Mouse (Mus musculus) cerebellum, postnatal 14 days (tissue): ENCODE data around the gene Hoxc6.

Experiments
- DNase-seq, 2 experiments: peaks; one replicate each; pipeline ENCODE4 v3.0.0; 2021; ENCODE audit warnings: mixed read lengths in 2 of 2

The Hoxc6 gene

DNA sequence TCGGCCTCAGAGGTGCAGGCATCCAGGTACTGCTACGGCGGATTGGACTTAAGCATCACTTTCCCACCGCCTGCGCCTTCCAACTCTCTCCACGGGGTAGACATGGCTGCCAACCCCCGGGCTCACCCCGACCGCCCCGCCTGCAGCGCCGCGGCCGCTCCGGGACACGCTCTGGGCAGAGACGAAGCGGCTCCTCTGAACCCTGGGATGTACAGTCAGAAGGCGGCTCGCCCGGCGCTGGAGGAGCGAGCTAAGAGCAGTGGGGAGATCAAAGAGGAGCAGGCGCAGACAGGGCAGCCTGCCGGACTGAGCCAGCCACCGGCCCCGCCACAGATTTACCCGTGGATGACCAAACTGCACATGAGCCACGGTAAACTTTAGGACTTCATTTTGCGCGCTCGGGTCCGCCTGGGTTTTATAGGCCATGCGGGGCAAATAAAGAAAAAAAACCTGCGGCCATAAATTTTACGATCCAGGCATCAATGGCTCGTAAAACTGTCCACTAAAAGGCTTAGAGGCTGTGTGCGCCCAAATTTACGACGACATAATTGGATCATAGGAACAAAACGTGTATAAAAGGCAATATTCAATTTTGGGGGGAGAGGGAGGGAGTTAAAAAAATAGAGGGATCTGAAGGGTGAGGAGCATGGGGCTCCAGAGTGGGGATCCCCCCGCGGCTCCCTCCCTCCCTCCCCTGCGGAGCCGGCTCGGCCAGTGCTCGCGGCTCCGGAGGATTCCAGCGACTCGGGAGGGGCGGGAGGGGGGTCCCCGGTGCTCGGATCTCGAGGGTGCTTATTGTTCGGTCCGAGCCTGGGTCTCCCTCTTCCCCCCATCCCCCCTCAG is 16.3 kb downstream of the Hoxc6 start:
- peak in 1 of 2 experiments; percentile 30 for DNase-seq

- DNase-seq, result no peak
Observed at GRCm38 (mm10) chr15:103015009-103015399, 16.9 kb downstream of the Hoxc6 start.

GRCm38 (mm10) chr15:103015406-103016166 is 17.5 kb downstream of the Hoxc6 start:
- DNase-seq, result no peak

DNA sequence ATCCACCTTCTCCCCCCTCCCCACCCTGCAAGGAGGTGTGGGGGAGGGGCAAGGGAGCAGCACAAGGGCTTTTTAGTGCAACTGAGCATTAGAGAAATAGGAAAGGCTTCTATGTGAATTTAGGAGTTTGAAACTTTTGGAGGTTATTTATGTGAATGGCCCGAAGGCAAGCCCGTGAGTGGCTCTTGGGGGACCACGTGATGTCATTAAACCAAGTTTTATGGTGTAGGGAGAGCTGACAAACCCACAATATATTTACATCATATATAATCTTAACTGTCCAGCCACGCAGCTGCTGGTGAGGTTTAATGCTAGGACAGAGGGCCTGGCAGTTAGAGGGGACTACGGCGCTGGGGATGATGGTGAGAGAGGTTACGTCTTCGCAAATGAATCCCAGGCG is 20.6 kb downstream of the Hoxc6 start, which contains the start of gene Hoxc4:
TSS of gene Hoxc4 (plus strand) at position 299 of the 400 bp plus-strand sequence.
- no peak for DNase-seq

- DNase-seq, result no peak
Observed at GRCm38 (mm10) chr15:103020899-103021418, 22.9 kb downstream of the Hoxc6 start.

GRCm38 (mm10) chr15:103021544-103021943 is 23.5 kb downstream of the Hoxc6 start:
- no peak for DNase-seq

- no peak for DNase-seq
Observed at GRCm38 (mm10) chr15:103024131-103024530, 26.1 kb downstream of the Hoxc6 start.

- DNase-seq, result no peak
Observed at GRCm38 (mm10) chr15:103027266-103028235, 29.5 kb downstream of the Hoxc6 start.

DNA sequence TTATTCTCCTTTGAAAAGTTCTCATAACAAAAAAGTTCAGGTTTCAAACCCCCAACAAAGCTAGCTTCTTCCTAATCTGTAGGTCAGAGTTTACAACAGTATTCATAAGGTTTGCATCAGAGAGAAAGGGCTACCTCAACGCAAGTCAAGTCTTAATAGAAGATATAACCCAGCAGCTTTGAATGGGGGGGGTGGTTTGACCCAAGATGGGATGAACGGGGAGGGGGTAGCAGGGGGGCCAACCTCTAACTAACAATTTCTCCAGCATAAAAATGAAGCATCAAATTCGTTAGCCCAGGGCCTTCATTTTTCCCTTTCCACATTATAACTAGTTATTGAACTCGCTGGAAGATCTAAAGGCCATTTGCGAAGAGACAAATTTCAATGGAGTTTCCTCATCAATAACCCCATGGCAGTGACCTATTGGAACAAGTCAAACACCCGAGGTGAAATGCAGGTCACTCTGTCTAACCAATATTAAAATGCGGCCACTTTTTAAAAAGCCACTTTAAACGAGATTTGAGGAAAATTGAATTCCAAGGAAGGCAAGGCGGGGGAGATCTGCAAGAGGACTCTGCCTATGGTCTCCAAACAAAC is 31.0 kb downstream of the Hoxc6 start:
- DNase-seq, result no peak

DNA sequence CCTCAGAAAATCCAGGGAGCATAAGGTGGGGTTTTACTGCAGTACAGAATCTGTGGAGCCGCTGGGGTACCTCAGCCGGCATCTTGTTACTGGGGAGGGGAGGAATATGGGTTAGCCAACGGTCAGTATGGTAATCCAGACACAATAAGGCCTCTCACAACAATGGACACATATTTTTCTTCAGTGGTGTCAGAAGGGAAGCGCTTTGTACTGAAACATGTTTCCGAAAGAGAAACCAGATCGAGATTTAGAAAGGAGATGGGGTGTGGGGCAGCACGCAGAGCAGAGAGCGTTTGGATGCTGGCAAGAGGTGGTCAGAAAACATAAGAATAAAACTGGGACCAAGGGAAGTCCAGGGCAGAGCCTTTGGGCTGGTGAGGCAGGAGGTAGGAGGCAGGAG is 32.1 kb downstream of the Hoxc6 start:
- no peak for DNase-seq

GRCm38 (mm10) chr15:103032167-103032566 is 34.1 kb downstream of the Hoxc6 start:
- no peak for DNase-seq

DNA sequence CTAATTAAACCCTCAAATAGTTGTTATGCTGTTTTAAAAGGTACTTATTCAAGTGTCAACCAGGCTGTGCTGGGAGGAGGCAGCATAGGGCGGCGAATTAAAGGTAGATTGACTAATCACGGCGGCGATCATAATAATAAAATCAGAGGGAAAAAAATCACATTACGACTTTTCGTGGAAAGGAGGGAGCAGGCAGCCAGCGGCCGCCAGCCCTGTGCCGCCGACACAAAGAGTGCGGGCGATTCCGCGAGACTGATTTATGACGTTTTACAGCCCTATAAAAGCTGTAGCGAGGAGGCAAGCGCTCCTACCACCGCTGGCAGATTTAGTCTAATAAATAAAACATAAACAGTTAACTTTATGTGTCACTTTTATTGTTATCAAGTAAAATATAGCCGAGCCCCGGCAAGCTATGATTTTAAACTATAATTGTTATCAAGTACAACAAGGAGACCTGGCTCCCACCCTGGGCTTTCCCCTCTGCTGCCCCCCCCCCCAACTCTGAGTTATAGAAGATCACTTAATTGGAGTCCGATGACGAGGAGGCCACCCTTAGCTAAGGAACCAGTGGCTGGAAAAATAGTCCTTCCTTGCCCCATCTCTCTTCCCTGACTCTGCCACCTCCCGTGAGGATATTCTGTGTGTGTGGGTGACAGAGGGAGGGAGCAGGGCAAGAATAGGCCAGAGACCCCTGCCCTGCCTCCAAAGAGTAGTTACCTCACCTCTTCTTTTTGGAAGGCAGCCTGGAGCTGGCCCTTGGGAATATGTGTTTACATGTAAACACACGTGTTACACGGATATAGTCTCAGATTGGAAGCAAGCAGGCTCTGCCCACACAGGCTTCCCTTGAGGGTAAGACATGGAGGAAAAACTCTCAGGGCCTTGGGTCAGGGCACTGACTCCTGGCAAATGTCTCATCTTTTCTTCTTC is 34.9 kb downstream of the Hoxc6 start:
- no peak for DNase-seq

DNA sequence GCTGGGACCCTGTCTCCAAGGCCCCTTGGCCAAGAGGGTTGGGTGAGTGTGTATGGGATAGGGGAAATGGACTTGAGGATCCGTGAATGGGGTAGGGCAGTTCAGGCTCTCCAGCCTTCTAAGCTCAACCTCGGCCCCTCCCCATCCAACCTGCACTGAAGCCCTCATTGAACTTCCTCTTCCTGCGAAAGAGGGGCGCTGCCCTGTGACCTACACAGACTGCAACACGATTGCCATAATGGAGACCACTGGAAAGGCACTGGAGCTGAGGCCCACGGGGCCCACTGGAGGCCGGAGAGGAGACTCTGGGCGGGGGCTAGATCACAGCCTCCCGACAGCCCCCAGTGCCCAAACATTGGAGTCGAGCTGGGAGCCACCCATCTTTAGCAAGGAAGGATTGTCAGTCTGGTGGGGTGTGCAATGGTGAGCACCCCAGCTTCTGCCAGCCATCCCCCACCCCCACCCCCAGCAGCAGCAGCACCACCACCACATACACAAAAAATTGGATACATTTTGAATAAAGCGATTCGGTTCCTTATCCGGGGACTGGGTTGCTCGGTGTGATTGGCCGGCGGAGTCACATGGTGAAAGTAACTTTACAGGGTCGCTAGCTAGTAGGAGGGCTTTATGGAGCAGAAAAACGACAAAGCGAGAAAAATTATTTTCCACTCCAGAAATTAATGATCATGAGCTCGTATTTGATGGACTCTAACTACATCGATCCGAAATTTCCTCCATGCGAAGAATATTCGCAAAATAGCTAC is 36.2 kb downstream of the Hoxc6 start:
- DNase-seq, result no peak

DNA sequence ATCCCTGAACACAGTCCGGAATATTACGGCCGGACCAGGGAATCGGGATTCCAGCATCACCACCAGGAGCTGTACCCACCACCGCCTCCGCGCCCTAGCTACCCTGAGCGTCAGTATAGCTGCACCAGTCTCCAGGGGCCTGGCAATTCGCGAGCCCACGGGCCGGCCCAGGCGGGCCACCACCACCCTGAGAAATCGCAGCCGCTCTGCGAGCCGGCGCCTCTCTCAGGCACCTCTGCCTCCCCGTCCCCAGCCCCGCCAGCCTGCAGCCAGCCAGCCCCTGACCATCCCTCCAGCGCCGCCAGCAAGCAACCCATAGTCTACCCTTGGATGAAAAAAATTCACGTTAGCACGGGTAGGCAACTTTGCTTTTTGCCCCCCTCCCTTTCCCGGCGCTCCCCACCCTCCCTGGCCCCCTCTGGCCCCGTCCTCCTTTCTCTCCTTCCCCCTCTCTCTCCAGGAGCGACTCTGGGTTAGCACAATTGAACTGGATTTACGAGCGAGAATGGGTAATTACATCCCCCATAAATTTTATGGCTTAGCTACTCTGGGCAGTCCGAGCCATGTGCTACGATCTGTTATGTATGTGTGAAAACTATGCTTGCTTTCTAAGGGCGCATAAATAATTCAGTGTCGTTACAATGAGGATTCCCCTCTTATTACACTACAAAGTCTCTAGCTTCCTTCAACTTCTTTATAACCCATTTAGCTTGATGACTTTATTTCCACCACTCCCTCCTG is 36.9 kb downstream of the Hoxc6 start:
- DNase-seq, result no peak

- DNase-seq, result no peak
Observed at GRCm38 (mm10) chr15:103035548-103035881, 37.5 kb downstream of the Hoxc6 start.

DNA sequence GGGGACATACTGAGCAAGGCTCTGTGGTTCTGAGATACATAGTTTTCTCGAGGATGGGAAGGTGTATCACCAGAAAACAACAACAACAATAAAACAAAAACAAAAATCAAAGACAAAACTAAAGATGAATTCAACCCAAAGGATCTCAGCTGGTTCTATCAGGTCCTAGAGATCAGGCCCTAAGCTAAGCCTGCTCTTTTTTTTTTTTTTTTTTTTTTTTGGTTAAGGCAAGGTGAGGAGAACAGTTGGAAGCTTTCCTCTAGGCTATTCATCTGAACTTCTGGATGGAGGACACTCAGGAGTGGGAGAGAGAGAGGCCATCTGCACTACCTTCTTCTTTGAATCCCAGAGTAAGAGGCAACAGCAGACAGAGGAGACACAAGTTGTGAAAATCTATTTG is 39.5 kb downstream of the Hoxc6 start:
- DNase-seq, result no peak

DNA sequence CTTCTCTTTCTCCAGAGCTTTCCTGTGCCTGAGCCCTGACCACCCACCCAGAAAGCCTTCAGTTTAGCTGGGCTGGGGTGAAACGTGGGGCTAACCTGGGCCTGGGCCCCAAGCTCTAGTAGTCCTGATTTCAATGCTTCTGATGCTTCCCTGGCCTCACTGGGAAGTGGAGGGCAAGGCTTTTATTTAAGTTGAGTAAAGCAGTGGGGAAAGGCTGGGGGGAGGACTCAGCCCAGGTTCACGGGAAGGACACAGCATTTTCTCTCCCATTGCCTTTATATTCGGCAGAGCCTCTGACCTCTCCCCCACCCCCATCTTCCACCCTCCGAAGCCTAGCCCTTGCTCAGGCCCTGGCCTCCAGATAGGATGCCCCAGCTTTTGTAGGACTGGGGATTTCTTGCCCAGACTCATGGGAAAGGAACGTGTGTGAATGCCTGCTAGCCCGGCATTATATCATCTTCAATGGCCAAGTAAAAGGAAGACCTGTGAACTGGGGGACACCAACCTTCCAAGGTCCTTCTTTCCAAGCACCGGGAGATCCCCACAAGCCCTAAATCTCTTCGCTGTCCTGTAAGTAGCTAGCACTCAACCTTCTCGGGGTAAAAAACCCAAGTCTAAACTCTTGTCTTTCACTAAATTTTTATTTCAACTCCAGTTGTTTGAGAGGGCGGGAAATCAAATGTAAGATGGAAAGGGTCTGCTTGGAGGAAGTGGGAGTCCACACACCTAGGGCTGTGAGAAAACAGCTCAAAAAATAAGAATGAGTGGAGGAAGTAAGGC is 40.8 kb downstream of the Hoxc6 start:
- DNase-seq, result no peak

- no peak for DNase-seq
Observed at GRCm38 (mm10) chr15:103039609-103040008, 41.6 kb downstream of the Hoxc6 start.

- no peak for DNase-seq
Observed at GRCm38 (mm10) chr15:103040601-103041000, 42.5 kb downstream of the Hoxc6 start.
